Mouse (Mus musculus) liver, adult 2 months (tissue): ENCODE results near the gene Nudt9.

Source experiments
- CTCF ChIP-seq: fragments of 200-500 bp; IDR thresholded peaks from 2 replicates; pipeline ENCODE4 v1.5.1; 2011; ENCODE audit warnings: low read depth, low read length, control low read depth
- POLR2A ChIP-seq: fragments of 200-500 bp; IDR thresholded peaks from 2 replicates; pipeline ENCODE4 v1.6.1; 2011; ENCODE audit warnings: low read length, control low read depth; ENCODE audit not compliant: insufficient read depth; ENCODE audit errors: extremely low read depth

DNA sequence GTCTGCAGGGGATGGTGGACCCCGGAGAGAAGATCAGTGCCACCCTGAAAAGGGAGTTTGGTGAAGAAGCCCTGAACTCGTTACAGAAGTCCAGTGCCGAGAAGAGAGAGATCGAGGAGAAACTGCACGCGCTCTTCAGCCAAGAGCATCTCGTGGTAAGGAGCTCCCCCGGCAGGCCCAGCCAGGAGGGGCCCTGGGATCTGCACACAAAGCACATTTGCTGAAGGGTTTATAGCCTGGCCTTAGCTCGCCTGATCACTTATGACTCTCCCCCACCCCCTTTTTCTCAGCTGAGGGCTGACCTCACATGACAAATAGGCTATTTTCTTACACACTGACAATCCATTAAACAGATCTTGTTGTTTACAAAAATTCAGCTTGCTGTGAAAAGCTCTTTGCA lies 13.5 kb downstream of the Nudt9 start:
- TF ChIP-seq CTCF = no peak
- TF ChIP-seq POLR2A = no peak
